Mouse (Mus musculus) heart, postnatal 0 days (tissue): ENCODE results near the gene Rplp0.

ENCODE experiments used
- CTCF ChIP-seq: IDR thresholded peaks from 2 replicates; pipeline ENCODE4 v1.5.1; 2016; ENCODE audit warnings: antibody characterized with exemption, control low read depth, low read depth
- EP300 ChIP-seq: IDR thresholded peaks from 2 replicates; pipeline ENCODE4 v1.6.1; 2016; ENCODE audit warnings: antibody characterized with exemption, low read depth

GRCm38 (mm10) chr5:115586166-115586565 is 26.9 kb downstream of the Rplp0 start:
- TF ChIP-seq EP300 (no peak), CTCF (no peak)
